Mouse (Mus musculus): ENCODE measurements around the gene Boc. TPM values are rescaled to one million over a fixed set of nuclear protein-coding genes. Genes with fewer than 3 reads are reported as not detected.

Boc gene
- polyA plus RNA-seq, 1 experiment = not detected

DNA sequence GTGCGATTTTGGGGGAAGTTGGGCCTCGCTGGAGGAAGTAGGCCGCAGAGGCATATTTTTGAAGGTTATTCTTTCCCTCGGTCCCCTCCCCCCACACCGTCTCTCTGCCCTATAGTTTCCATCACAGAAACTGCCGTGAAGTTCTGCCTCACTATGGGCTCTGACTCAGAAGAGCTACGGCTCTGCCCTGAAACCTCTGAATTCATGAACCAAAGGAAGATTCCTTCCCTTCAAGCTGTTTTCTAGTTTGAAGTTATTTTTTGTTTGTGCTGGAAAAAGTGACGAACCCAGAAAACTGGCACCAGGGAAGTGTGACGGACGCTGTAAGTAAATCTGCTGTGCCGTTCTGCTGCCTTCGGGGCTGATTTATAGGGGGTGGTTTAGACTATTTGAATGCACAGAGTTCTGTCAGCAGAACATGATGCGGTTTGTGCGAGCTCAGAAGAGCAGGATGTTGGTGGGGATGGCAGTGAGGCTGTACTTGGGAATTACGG, 61.7 kb downstream of the Boc start:
- Histone ChIP-seq H3K4me3 (ENCODE audit: insufficient read depth, low read length) (no peak overlapping the region), H3K27ac (ENCODE audit: insufficient read depth, low read depth, low read length) (no peak overlapping the region), H3K4me1 (ENCODE audit: control insufficient read depth, insufficient read depth, low read length) (no peaks in the 10 kb centered on the region)
- TF ChIP-seq CTCF (IDR thresholded peaks at IDR 0.05; ENCODE audit: low read depth, low read length) = no peak
- TF ChIP-seq POLR2A (IDR thresholded peaks at IDR 0.05; ENCODE audit: borderline replicate concordance, low read depth, low read length) = no peak

DNA sequence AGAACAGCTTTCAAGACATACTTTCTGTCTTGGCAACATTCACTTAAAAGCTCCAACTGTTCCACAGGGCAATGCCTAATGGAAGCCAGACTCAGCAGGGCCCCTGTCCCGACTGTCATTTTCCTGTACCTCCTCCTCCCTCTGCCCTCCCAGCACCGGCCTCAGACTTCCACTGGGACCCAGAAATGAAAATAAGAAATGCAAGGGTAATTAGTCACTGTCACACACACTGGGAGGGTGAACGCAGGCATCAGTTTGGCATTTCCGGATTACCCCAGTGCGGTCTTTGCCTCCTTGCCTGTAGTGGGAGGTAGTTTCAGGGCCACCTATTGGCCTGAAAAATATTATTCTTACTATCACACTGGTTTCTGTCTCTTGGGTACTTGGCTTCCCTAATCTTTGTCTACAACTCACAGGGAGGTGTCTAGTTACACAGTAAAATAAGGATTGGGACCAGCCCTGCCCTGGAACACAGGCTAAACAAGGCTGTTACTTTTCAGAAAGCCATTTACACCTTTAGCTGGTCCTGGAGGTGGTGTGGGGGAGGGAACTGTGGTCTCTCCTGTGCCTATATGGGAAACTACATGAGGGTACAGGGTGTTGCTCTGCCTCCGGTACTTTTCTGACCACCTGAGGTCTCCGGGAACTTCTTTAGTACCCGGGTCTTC, 64.1 kb downstream of the Boc start:
- Histone ChIP-seq H3K27ac (ENCODE audit: insufficient read depth, low read depth, low read length) (no peak overlapping the region), H3K4me1 (ENCODE audit: control insufficient read depth, insufficient read depth, low read length) (no peaks in the 10 kb centered on the region), H3K4me3 (ENCODE audit: insufficient read depth, low read length) (no peak overlapping the region)
- no peak for TF ChIP-seq CTCF (IDR thresholded peaks at IDR 0.05; ENCODE audit: low read depth, low read length)
- TF ChIP-seq POLR2A (IDR thresholded peaks at IDR 0.05; ENCODE audit: borderline replicate concordance, low read depth, low read length) = no peak

DNA sequence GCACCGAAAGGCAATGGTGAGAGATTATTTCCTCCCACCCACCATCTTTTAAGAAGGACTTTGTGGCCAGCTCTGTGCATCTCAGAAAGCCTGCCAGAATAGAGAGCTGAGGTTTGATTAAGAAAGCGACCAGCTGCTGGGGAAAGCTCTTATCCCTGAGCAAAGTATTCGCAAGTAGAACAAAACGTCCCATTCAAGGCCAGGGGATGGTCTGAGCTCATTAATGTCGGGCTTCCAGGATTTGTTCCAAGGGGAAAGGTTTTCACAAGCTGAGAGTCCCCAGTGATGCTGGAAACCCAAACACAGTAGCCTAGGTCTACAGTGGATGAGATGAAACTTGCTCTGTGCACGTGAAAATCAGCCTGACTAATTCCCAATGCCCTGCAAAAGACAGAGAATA, 64.8 kb downstream of the Boc start:
- Histone ChIP-seq H3K27ac (ENCODE audit: insufficient read depth, low read depth, low read length) (no peak overlapping the region), H3K4me1 (ENCODE audit: control insufficient read depth, insufficient read depth, low read length) (no peaks in the 10 kb centered on the region), H3K4me3 (ENCODE audit: insufficient read depth, low read length) (no peak overlapping the region)
- TF ChIP-seq POLR2A (IDR thresholded peaks at IDR 0.05; ENCODE audit: borderline replicate concordance, low read depth, low read length) = no peak

DNA sequence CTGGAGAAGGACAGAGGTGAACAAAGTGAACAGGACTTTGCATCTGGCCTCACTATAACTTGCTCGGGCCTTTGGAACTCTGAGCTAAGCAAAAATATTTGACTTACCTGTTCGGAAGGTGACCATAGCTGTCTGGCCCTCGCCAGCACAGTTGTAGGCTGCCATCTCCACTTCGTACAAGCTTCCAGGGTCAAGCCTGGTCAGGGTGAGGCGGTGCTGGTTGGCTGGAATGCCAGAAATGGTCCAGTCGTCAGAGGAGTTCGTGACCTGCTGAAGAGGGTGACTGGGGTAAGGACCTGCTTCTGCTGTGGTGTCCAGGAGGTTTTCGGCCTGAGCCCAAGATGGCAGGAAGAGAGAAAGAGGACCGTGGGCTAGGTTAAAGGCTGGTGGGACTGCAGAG, 66.0 kb downstream of the Boc start:
- Histone ChIP-seq H3K4me3 (ENCODE audit: insufficient read depth, low read length) (no peak overlapping the region), H3K27ac (ENCODE audit: insufficient read depth, low read depth, low read length) (no peak overlapping the region), H3K4me1 (ENCODE audit: control insufficient read depth, insufficient read depth, low read length) (no peaks in the 10 kb centered on the region)
- TF ChIP-seq POLR2A (IDR thresholded peaks at IDR 0.05; ENCODE audit: borderline replicate concordance, low read depth, low read length) = no peak
- no peak for TF ChIP-seq CTCF (IDR thresholded peaks at IDR 0.05; ENCODE audit: low read depth, low read length)

DNA sequence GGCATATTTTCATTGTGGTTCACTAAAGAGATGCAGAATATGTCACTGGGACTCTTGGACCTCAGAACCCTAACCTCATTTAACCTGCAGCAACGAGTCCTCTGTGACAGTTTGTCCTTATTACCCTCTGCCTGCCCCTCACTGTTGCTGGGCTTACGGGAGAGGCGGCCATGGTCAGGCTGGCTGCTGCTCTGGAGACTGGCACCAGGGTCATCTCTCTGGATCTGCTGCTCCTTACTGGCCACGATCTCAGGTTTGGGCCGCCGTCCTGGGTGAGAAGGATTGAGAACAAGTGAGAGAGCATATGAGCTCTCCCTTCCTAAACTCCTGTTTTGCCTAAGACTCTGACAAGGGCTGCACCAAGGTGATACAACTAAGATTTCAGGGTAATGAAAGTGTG, 66.5 kb downstream of the Boc start:
- Histone ChIP-seq H3K4me3 (ENCODE audit: insufficient read depth, low read length) (no peak overlapping the region), H3K27ac (ENCODE audit: insufficient read depth, low read depth, low read length) (no peak overlapping the region), H3K4me1 (ENCODE audit: control insufficient read depth, insufficient read depth, low read length) (no peaks in the 10 kb centered on the region)
- TF ChIP-seq POLR2A (IDR thresholded peaks at IDR 0.05; ENCODE audit: borderline replicate concordance, low read depth, low read length) = no peak
- no peak for TF ChIP-seq CTCF (IDR thresholded peaks at IDR 0.05; ENCODE audit: low read depth, low read length)

DNA sequence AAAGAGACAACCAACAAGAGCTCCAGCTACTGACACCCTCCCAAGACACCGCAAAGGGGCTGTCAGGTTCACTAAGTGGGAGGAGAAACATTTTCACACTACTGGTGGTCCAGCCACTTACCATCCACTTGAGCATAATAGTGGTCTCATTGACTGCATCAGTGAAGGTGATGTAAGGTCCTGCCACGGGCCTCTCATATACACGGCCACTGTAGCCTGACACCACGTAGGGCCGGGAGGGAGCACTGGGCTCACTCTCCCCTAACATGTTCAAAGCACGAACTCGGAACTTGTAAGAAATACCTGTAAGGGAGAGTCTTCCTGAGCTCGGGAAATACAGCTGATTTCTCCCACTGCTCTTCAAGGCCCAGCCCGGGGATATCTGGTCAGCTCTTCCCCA, 67.6 kb downstream of the Boc start:
- Histone ChIP-seq H3K4me3 (ENCODE audit: insufficient read depth, low read length) (no peak overlapping the region), H3K4me1 (ENCODE audit: control insufficient read depth, insufficient read depth, low read length) (no peaks in the 10 kb centered on the region), H3K27ac (ENCODE audit: insufficient read depth, low read depth, low read length) (no peak overlapping the region)
- no peak for TF ChIP-seq CTCF (IDR thresholded peaks at IDR 0.05; ENCODE audit: low read depth, low read length)

DNA sequence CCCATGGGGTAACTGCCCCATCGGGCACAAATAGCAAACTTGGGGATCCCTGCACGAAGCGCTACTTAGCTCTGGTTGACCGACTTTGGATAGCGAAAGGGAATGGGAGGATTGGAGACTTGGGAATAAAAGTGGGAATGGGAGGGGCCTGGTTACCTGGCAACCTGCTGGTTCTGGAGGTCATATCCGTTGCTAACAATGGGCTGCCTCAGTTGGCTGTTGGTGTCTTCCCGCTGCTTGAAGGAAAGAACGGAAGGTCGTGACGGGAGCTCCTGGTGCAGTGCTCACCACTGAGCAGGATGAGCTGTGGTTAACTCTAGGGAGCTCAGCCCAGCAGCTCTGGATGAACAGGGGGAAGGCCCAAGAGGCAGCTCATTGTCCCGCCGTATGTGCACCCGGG, 71.5 kb downstream of the Boc start:
- no peaks in the 10 kb centered on the region for H3K4me1 ChIP-seq (ENCODE audit: control insufficient read depth, insufficient read depth, low read length)
- H3K27ac ChIP-seq (ENCODE audit: insufficient read depth, low read depth, low read length) = no peak overlapping the region
- TF ChIP-seq CTCF (IDR thresholded peaks at IDR 0.05; ENCODE audit: low read depth, low read length) = no peak
- no peak for TF ChIP-seq POLR2A (IDR thresholded peaks at IDR 0.05; ENCODE audit: borderline replicate concordance, low read depth, low read length)
- no peak overlapping the region for H3K4me3 ChIP-seq (ENCODE audit: insufficient read depth, low read length)

GRCm38 (mm10) chr16:44486612-44487011, 72.1 kb downstream of the Boc start:
- Histone ChIP-seq H3K27ac (ENCODE audit: insufficient read depth, low read depth, low read length) (no peak overlapping the region), H3K4me1 (ENCODE audit: control insufficient read depth, insufficient read depth, low read length) (no peaks in the 10 kb centered on the region), H3K4me3 (ENCODE audit: insufficient read depth, low read length) (no peak overlapping the region)
- TF ChIP-seq CTCF (IDR thresholded peaks at IDR 0.05; ENCODE audit: low read depth, low read length) (no peak), POLR2A (IDR thresholded peaks at IDR 0.05; ENCODE audit: borderline replicate concordance, low read depth, low read length) (no peak)

- H3K4me1 ChIP-seq (ENCODE audit: control insufficient read depth, insufficient read depth, low read length) = no peaks in the 10 kb centered on the region
Measured at GRCm38 (mm10) chr16:44485691-44486090, 73.0 kb downstream of the Boc start.

GRCm38 (mm10) chr16:44484831-44485230, 73.9 kb downstream of the Boc start:
- no peak overlapping the region for H3K27ac ChIP-seq (ENCODE audit: insufficient read depth, low read depth, low read length)
- H3K4me3 ChIP-seq (ENCODE audit: insufficient read depth, low read length) = no peak overlapping the region
- H3K4me1 ChIP-seq (ENCODE audit: control insufficient read depth, insufficient read depth, low read length) = no peaks in the 10 kb centered on the region
- TF ChIP-seq POLR2A (IDR thresholded peaks at IDR 0.05; ENCODE audit: borderline replicate concordance, low read depth, low read length) = no peak
- no peak for TF ChIP-seq CTCF (IDR thresholded peaks at IDR 0.05; ENCODE audit: low read depth, low read length)

More at GRCm38 (mm10) chr16:44485691-44486090, 73.0 kb downstream of the Boc start:
- no peak for TF ChIP-seq CTCF (IDR thresholded peaks at IDR 0.05; ENCODE audit: low read depth, low read length)
- TF ChIP-seq POLR2A (IDR thresholded peaks at IDR 0.05; ENCODE audit: borderline replicate concordance, low read depth, low read length) = no peak
- Histone ChIP-seq H3K27ac (ENCODE audit: insufficient read depth, low read depth, low read length) (no peak overlapping the region), H3K4me3 (ENCODE audit: insufficient read depth, low read length) (no peak overlapping the region)

- Histone ChIP-seq H3K27ac (ENCODE audit: insufficient read depth, low read depth, low read length) (no peak overlapping the region), H3K4me3 (ENCODE audit: insufficient read depth, low read length) (no peak overlapping the region), H3K4me1 (ENCODE audit: control insufficient read depth, insufficient read depth, low read length) (no peaks in the 10 kb centered on the region)
- TF ChIP-seq CTCF (IDR thresholded peaks at IDR 0.05; ENCODE audit: low read depth, low read length) = peak; percentile 55; the same call in 1 of the 2 replicates
- TF ChIP-seq POLR2A (IDR thresholded peaks at IDR 0.05; ENCODE audit: borderline replicate concordance, low read depth, low read length) = no peak
Measured at GRCm38 (mm10) chr16:44484079-44484478, 74.6 kb downstream of the Boc start.

Measured in bone marrow macrophage, adult 2 months (primary cell).